Mouse (Mus musculus): Measurements from ENCODE around the gene Gstp3. TPM values are rescaled to one million over a fixed set of nuclear protein-coding genes. Genes with fewer than 3 reads are reported as not detected.
A peak's percentile ranks its signal among the peaks of the same experiment; 100 is the strongest.

Gstp3 gene
- not detected for total RNA-seq (2021)

- intact Hi-C loops (cut with DNase I): no loop called here
- DNase-seq: no peak
Observed at GRCm38 (mm10) chr19:4059069-4059740, at the start of gene Gstp3. TSS of gene Gstp3 (minus strand) at chr19:4059569.

GRCm38 (mm10) chr19:4108535-4108934, 49.2 kb upstream of the Gstp3 start:
- no peak for DNase-seq
- intact Hi-C loops (cut with DNase I): no loop called here

- DNase-seq: no peak
- intact Hi-C loops (cut with DNase I): no loop called here
Observed at GRCm38 (mm10) chr19:4106654-4107053, 47.3 kb upstream of the Gstp3 start.

GRCm38 (mm10) chr19:4104675-4105194, 45.4 kb upstream of the Gstp3 start:
- DNase-seq: no peak
- intact Hi-C loops (cut with DNase I): no loop called here

- DNase-seq: no peak
- intact Hi-C loops (cut with DNase I): no loop called here
Observed at GRCm38 (mm10) chr19:4103792-4104191, 44.4 kb upstream of the Gstp3 start.

- intact Hi-C loops (cut with DNase I): no loop called here
- no peak for DNase-seq
Observed at GRCm38 (mm10) chr19:4103294-4103693, 43.9 kb upstream of the Gstp3 start.

GRCm38 (mm10) chr19:4102626-4103025, 43.3 kb upstream of the Gstp3 start:
- DNase-seq: no peak
- intact Hi-C loops (cut with DNase I): no loop called here

- intact Hi-C loops (cut with DNase I): no loop called here
- no peak for DNase-seq
Observed at GRCm38 (mm10) chr19:4102049-4102448, 42.7 kb upstream of the Gstp3 start.

- peak in 1 of 2 experiments; percentile 7 for DNase-seq
- intact Hi-C loops (cut with DNase I): no loop called here
Observed at GRCm38 (mm10) chr19:4101466-4101865, 42.1 kb upstream of the Gstp3 start.

- intact Hi-C loops (cut with DNase I): no loop called here
- peak; percentile 35 to 41 for DNase-seq
Observed at GRCm38 (mm10) chr19:4100718-4101261, 41.4 kb upstream of the Gstp3 start.

GRCm38 (mm10) chr19:4099837-4100717, 40.7 kb upstream of the Gstp3 start, which contains the start of gene Pitpnm1:
TSS of gene Pitpnm1 (plus strand) at chr19:4099998.
- intact Hi-C loops (cut with DNase I): loop anchor here (2.0 kb wide), 2 partner anchors 103 to 129 kb away; no protein-coding TSS in a partner anchor
- DNase-seq: peak; percentile 81 to 86

- DNase-seq: peak; percentile 94 to 95
- intact Hi-C loops (cut with DNase I): loop anchor here (2.0 kb wide), 2 partner anchors 104 to 130 kb away; no protein-coding TSS in a partner anchor
Observed at GRCm38 (mm10) chr19:4099056-4099455, 39.7 kb upstream of the Gstp3 start.

- peak in 1 of 2 experiments; percentile 14 for DNase-seq
- intact Hi-C loops (cut with DNase I): loop anchor here (2.0 kb wide), 2 partner anchors 104 to 130 kb away; no protein-coding TSS in a partner anchor
Observed at GRCm38 (mm10) chr19:4098426-4098825, 39.1 kb upstream of the Gstp3 start.

- intact Hi-C loops (cut with DNase I): no loop called here
- DNase-seq: no peak
Observed at GRCm38 (mm10) chr19:4097441-4097825, 38.1 kb upstream of the Gstp3 start.

- peak; percentile 99 to 100 for DNase-seq
- intact Hi-C loops (cut with DNase I): no loop called here
Observed at GRCm38 (mm10) chr19:4096642-4097440, 37.5 kb upstream of the Gstp3 start, which contains the start of gene Cdk2ap2. TSS of gene Cdk2ap2 (plus strand) at chr19:4097182.

- no peak for DNase-seq
- intact Hi-C loops (cut with DNase I): no loop called here
Observed at GRCm38 (mm10) chr19:4095802-4096201, 36.4 kb upstream of the Gstp3 start.

- DNase-seq: no peak
- intact Hi-C loops (cut with DNase I): no loop called here
Observed at GRCm38 (mm10) chr19:4094774-4095303, 35.5 kb upstream of the Gstp3 start.

GRCm38 (mm10) chr19:4094348-4094747, 35.0 kb upstream of the Gstp3 start:
- no peak for DNase-seq
- intact Hi-C loops (cut with DNase I): no loop called here

GRCm38 (mm10) chr19:4093772-4094171, 34.4 kb upstream of the Gstp3 start:
- intact Hi-C loops (cut with DNase I): no loop called here
- no peak for DNase-seq

GRCm38 (mm10) chr19:4092750-4093149, 33.4 kb upstream of the Gstp3 start:
- DNase-seq: no peak
- intact Hi-C loops (cut with DNase I): no loop called here

Data from heart, postnatal 10 days (tissue).